In the genomic region with DNA sequence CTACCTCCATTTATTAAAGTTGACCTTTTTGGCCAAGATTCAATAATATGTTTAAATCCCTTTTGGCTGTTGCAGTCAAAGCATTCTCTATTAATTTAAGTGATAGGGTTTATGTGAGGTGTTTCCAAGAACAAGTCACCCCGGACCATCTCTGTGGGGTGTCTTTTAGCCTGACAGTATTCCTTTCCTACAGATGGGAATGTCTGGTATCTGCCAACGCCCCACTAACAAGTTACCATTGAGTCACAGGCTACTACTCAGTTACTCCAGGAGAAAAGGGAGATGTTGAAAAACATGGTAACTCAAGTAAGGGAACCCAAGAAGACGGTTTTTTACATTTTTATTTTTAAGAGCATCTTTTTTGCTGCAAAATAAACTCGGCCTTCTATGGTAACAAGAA, we compare ENCODE assay signal across 8 mouse cellular contexts. TPM values are rescaled to one million over a fixed set of nuclear protein-coding genes. Genes with fewer than 3 reads are reported as not detected.
A peak's percentile ranks its signal among the peaks of the same experiment; 100 is the strongest.
DNase-seq lines count a peak whose midpoint lies in the region; ATAC-seq and TF ChIP-seq lines count a peak whose summit lies in the region.

No protein-coding gene starts in this region.

- H3K4me3 ChIP-seq in lung, embryonic 14.5 days (ENCODE audit: low read depth, low read length), result peak overlapping the region; percentile 84
- H3K4me3 ChIP-seq in forebrain, embryonic 13.5 days, result peak overlapping the region; percentile 90
- H3K4me3 ChIP-seq in limb, embryonic 12.5 days (replicated peaks), result peak overlapping the region; percentile 92
- peak overlapping the region; percentile 90 for H3K4me3 ChIP-seq in neural tube, embryonic 14.5 days (ENCODE audit: low read depth, low read length)

- no peak overlapping the region for H3K27ac ChIP-seq in lung, embryonic 14.5 days (ENCODE audit: low read depth)
- no peak overlapping the region for H3K27ac ChIP-seq in forebrain, embryonic 13.5 days
- peak overlapping the region; percentile 92; the same call in 1 of the 2 replicates for H3K27ac ChIP-seq in limb, embryonic 12.5 days
- H3K27ac ChIP-seq in neural tube, embryonic 14.5 days (ENCODE audit: low read depth, low read length), result no peak overlapping the region; the same call in 1 of the 2 replicates

- 55% methylated on average over 4 of the region's 4 CpGs for WGBS in lung, embryonic 14.5 days
- WGBS in forebrain, embryonic 13.5 days, result 58% methylated on average over 4 of the region's 4 CpGs
- WGBS in limb, embryonic 12.5 days, result 57% methylated on average over 4 of the region's 4 CpGs
- WGBS in neural tube, embryonic 14.5 days, result 58% methylated on average over 4 of the region's 4 CpGs

- H3K9me3 ChIP-seq in lung, embryonic 14.5 days (ENCODE audit: low read depth, low read length), result no peaks in the 10 kb centered on the region
- H3K9me3 ChIP-seq in forebrain, embryonic 13.5 days (replicated peaks), result no peaks in the 10 kb centered on the region
- no peaks in the 10 kb centered on the region for H3K9me3 ChIP-seq in limb, embryonic 12.5 days
- H3K9me3 ChIP-seq in neural tube, embryonic 14.5 days (ENCODE audit: control insufficient read depth, low read length), result no peaks in the 10 kb centered on the region

- peak overlapping the region; percentile 88 for H3K9ac ChIP-seq in lung, embryonic 14.5 days
- peak overlapping the region; percentile 93 for H3K9ac ChIP-seq in forebrain, embryonic 13.5 days
- peak overlapping the region; percentile 93 for H3K9ac ChIP-seq in limb, embryonic 12.5 days (replicated peaks)
- peak overlapping the region; percentile 95 for H3K9ac ChIP-seq in neural tube, embryonic 14.5 days (replicated peaks; ENCODE audit: low read depth, low read length)

- no peaks in the 10 kb centered on the region for H3K27me3 ChIP-seq in lung, embryonic 14.5 days (ENCODE audit: insufficient read depth, low read length)
- no peaks in the 10 kb centered on the region for H3K27me3 ChIP-seq in forebrain, embryonic 13.5 days
- H3K27me3 ChIP-seq in limb, embryonic 12.5 days, result no peaks in the 10 kb centered on the region
- H3K27me3 ChIP-seq in neural tube, embryonic 14.5 days (ENCODE audit: control insufficient read depth, insufficient read depth, low read length), result no peaks in the 10 kb centered on the region

- peaks cover 8% of the 10 kb centered on the region for H3K4me1 ChIP-seq in lung, embryonic 14.5 days (ENCODE audit: insufficient read depth)
- peaks cover 31% of the 10 kb centered on the region for H3K4me1 ChIP-seq in forebrain, embryonic 13.5 days
- peaks cover 22% of the 10 kb centered on the region for H3K4me1 ChIP-seq in limb, embryonic 12.5 days (replicated peaks)
- peaks cover 17% of the 10 kb centered on the region for H3K4me1 ChIP-seq in neural tube, embryonic 14.5 days (ENCODE audit: control insufficient read depth, insufficient read depth, low read length)

- H3K36me3 ChIP-seq in lung, embryonic 14.5 days (ENCODE audit: insufficient read depth), result peaks cover 32% of the 10 kb centered on the region
- H3K36me3 ChIP-seq in forebrain, embryonic 13.5 days (ENCODE audit: poor library complexity, severe bottlenecking), result peaks cover 32% of the 10 kb centered on the region
- peaks cover 48% of the 10 kb centered on the region for H3K36me3 ChIP-seq in limb, embryonic 12.5 days
- H3K36me3 ChIP-seq in neural tube, embryonic 14.5 days (ENCODE audit: control insufficient read depth, insufficient read depth, low read length), result peaks cover 21% of the 10 kb centered on the region

- H3K4me2 ChIP-seq in lung, embryonic 14.5 days, result peak overlapping the region; percentile 86
- H3K4me2 ChIP-seq in forebrain, embryonic 13.5 days, result peak overlapping the region; percentile 86
- H3K4me2 ChIP-seq in limb, embryonic 12.5 days, result peak overlapping the region; percentile 76
- H3K4me2 ChIP-seq in neural tube, embryonic 14.5 days (ENCODE audit: low read depth, low read length), result peak overlapping the region; percentile 66

- no peak for ATAC-seq in lung, embryonic 14.5 days (ENCODE audit: insufficient read depth)
- ATAC-seq in forebrain, embryonic 13.5 days, result no peak
- no peak for ATAC-seq in limb, embryonic 12.5 days (ENCODE audit: insufficient number of reproducible peaks, insufficient read depth, low FRiP score, low TSS enrichment, low read depth)
- ATAC-seq in neural tube, embryonic 14.5 days (ENCODE audit: low read depth), result no peak

- DNase-seq in lung, embryonic 14.5 days, result no peak
- no peak for DNase-seq in lung, postnatal 25 days (ENCODE audit: low spot score)
- no peak for DNase-seq in embryo, embryonic 10.5 days (ENCODE audit: low spot score)
- DNase-seq in embryo, embryonic 11 days, result no peak
- no peak for DNase-seq in left cerebral cortex, adult 9 months (ENCODE audit: low spot score in 2 of 2)

- TF ChIP-seq CTCF in lung, embryonic 14.5 days (IDR thresholded peaks at IDR 0.05; ENCODE audit: low read depth), result no peak

RNA-seq across cellular contexts. Expression of gene Pcsk7, which starts 1.1 kb away (rescaled TPM):
- polyA plus RNA-seq in lung, embryonic 14.5 days (2014; fragmentation: Nextera tagmentation; extraction: Ambion mirVana), result 18.5 and 19.2 TPM in 2 replicates
- polyA plus RNA-seq in forebrain, embryonic 13.5 days (2015; fragmentation: Nextera tagmentation; extraction: Ambion mirVana), result 20.1 and 24.9 TPM in 2 replicates
- polyA plus RNA-seq in limb, embryonic 12.5 days (2016; fragmentation: Nextera tagmentation; extraction: Ambion mirVana), result 22.6 and 23.9 TPM in 2 replicates
- polyA plus RNA-seq in neural tube, embryonic 14.5 days (2014; fragmentation: Nextera tagmentation; extraction: Ambion mirVana), result 16.5 and 19.1 TPM in 2 replicates

RNA-seq across cellular contexts. Expression of gene Rnf214, which starts 1.5 kb away (rescaled TPM):
- polyA plus RNA-seq in lung, embryonic 14.5 days (2014; fragmentation: Nextera tagmentation; extraction: Ambion mirVana), result 52.6 and 54.4 TPM in 2 replicates
- 92.9 and 94.3 TPM in 2 replicates for polyA plus RNA-seq in forebrain, embryonic 13.5 days (2015; fragmentation: Nextera tagmentation; extraction: Ambion mirVana)
- 57.9 and 61.7 TPM in 2 replicates for polyA plus RNA-seq in limb, embryonic 12.5 days (2016; fragmentation: Nextera tagmentation; extraction: Ambion mirVana)
- 101 and 132 TPM in 2 replicates for polyA plus RNA-seq in neural tube, embryonic 14.5 days (2014; fragmentation: Nextera tagmentation; extraction: Ambion mirVana)

RNA-seq across cellular contexts. Expression of gene Tagln, which starts 30.7 kb away (rescaled TPM):
- polyA plus RNA-seq in lung, embryonic 14.5 days (2014; fragmentation: Nextera tagmentation; extraction: Ambion mirVana), result 147 and 150 TPM in 2 replicates
- 2.5 and 3.1 TPM in 2 replicates for polyA plus RNA-seq in forebrain, embryonic 13.5 days (2015; fragmentation: Nextera tagmentation; extraction: Ambion mirVana)
- 7.5 and 10.8 TPM in 2 replicates for polyA plus RNA-seq in limb, embryonic 12.5 days (2016; fragmentation: Nextera tagmentation; extraction: Ambion mirVana)
- polyA plus RNA-seq in neural tube, embryonic 14.5 days (2014; fragmentation: Nextera tagmentation; extraction: Ambion mirVana), result 5.2 and 5.5 TPM in 2 replicates

RNA-seq across cellular contexts. Expression of gene Sidt2, which starts 49.9 kb away (rescaled TPM):
- 29.9 and 34.3 TPM in 2 replicates for polyA plus RNA-seq in lung, embryonic 14.5 days (2014; fragmentation: Nextera tagmentation; extraction: Ambion mirVana)
- polyA plus RNA-seq in forebrain, embryonic 13.5 days (2015; fragmentation: Nextera tagmentation; extraction: Ambion mirVana), result 22.6 and 26.3 TPM in 2 replicates
- polyA plus RNA-seq in limb, embryonic 12.5 days (2016; fragmentation: Nextera tagmentation; extraction: Ambion mirVana), result 34.5 and 38.4 TPM in 2 replicates
- 45.7 and 52.0 TPM in 2 replicates for polyA plus RNA-seq in neural tube, embryonic 14.5 days (2014; fragmentation: Nextera tagmentation; extraction: Ambion mirVana)

Comparison
In these comparisons a context has a peak if more than half of its experiments do, and no peak if none do; other contexts are left out.
1. RNA of gene Tagln, which starts 30.7 kb away (polyA plus RNA-seq): 147 to 150 TPM in lung, embryonic 14.5 days; 7.5 to 10.8 TPM in limb, embryonic 12.5 days, 5.2 to 5.5 TPM in neural tube, embryonic 14.5 days and 2.5 to 3.1 TPM in forebrain, embryonic 13.5 days; every median in the first group is over 10 times any median in the second.
2. Peak in every context shown above with its lines, with median percentiles within 50 percentile points of each other: H3K4me2 ChIP-seq, H3K4me3 ChIP-seq and H3K9ac ChIP-seq.